Mouse (Mus musculus) myocyte (in vitro differentiated cells): ENCODE measurements at regions not wholly inside any gene's neighbourhood (a gene's known extent, or its start where the extent isn't known, plus 50 kb on each side); places are given as distances from the start of the nearest gene placed in this dataset.

Source experiments
- E2F4 ChIP-seq: IDR thresholded peaks from one replicate; pipeline ENCODE4 v1.6.1; 2011; ENCODE audit warnings: mild to moderate bottlenecking, control low read depth, moderate library complexity; ENCODE audit not compliant: insufficient read depth
- POLR2A ChIP-seq: IDR thresholded peaks from one replicate; pipeline ENCODE4 v1.6.1; 2011; ENCODE audit warnings: low read depth, mild to moderate bottlenecking, control low read depth, moderate library complexity; ENCODE audit not compliant: insufficient read length
- POLR2AphosphoS2 ChIP-seq: IDR thresholded peaks from one replicate; pipeline ENCODE4 v1.6.1; 2011; ENCODE audit warnings: low read depth, control low read depth; ENCODE audit not compliant: insufficient read length
- TCF12 ChIP-seq: IDR thresholded peaks from one replicate; pipeline ENCODE4 v1.6.1; 2011; ENCODE audit warnings: mild to moderate bottlenecking, control low read depth; ENCODE audit not compliant: poor library complexity, insufficient read depth, severe bottlenecking

GRCm38 (mm10) chr14:67149961-67150471 lies 1141.0 kb upstream of the Gulo start:
- no peak for TF ChIP-seq POLR2A
- no peak for TF ChIP-seq E2F4
- TF ChIP-seq POLR2AphosphoS2, result no peak
- no peak for TF ChIP-seq TCF12
